Mouse (Mus musculus) large intestine, adult 2 months (tissue): ENCODE data around the gene Aldh1a1. TPM values are rescaled to one million over a fixed set of nuclear protein-coding genes. Genes with fewer than 3 reads are reported as not detected.

ENCODE experiments used
- DNase-seq: peaks from one replicate; pipeline ENCODE4 v3.0.0-alpha.2; 2012; ENCODE audit warnings: low read depth, low spot score
- WGBS: fragments of 180-500 bp; shearing (Covaris S2); methylation state at CpG from one replicate; pipeline ENCODE4 v1.1.7; 2018; 5-methylcytosine and 5-hydroxymethylcytosine counted together
- polyA plus RNA-seq: library from polyadenylated mRNA; depleted of rRNA; stranded (reverse); fragments of >200 nt; gene quantifications from 2 replicates; pipeline ENCODE4 v1.2.3, GENCODE M21; 2012

Gene Aldh1a1
- polyA plus RNA-seq, 1 experiment = 37.6 TPM

- peak; percentile 56 for DNase-seq
- 36% methylated on average over 3 of the region's 3 CpGs for WGBS
Measured at GRCm38 (mm10) chr19:20547025-20547424, 54.5 kb downstream of the Aldh1a1 start.

- DNase-seq = no peak
- 47% methylated on average over 1 of the region's 1 CpGs for WGBS
Measured at GRCm38 (mm10) chr19:20549409-20549808, 56.9 kb downstream of the Aldh1a1 start.

- no peak for DNase-seq
- 60% methylated on average over 1 of the region's 1 CpGs for WGBS
Measured at GRCm38 (mm10) chr19:20555365-20555764, 62.9 kb downstream of the Aldh1a1 start.

GRCm38 (mm10) chr19:20557211-20557610, 64.7 kb downstream of the Aldh1a1 start:
- 87% methylated on average over 4 of the region's 4 CpGs for WGBS
- no peak for DNase-seq

- 59% methylated on average over 3 of the region's 3 CpGs for WGBS
Measured at GRCm38 (mm10) chr19:20558069-20558468, 65.6 kb downstream of the Aldh1a1 start.

GRCm38 (mm10) chr19:20558544-20558943, 66.0 kb downstream of the Aldh1a1 start:
- DNase-seq = no peak

More at GRCm38 (mm10) chr19:20558069-20558468, 65.6 kb downstream of the Aldh1a1 start:
- no peak for DNase-seq

GRCm38 (mm10) chr19:20558952-20559351, 66.4 kb downstream of the Aldh1a1 start:
- 25% methylated on average over 3 of the region's 3 CpGs for WGBS
- DNase-seq = peak; percentile 74

- WGBS = 63% methylated on average over 2 of the region's 2 CpGs
- DNase-seq = no peak
Measured at GRCm38 (mm10) chr19:20559952-20560351, 67.4 kb downstream of the Aldh1a1 start.

GRCm38 (mm10) chr19:20562396-20562795, 69.9 kb downstream of the Aldh1a1 start:
- DNase-seq = no peak

GRCm38 (mm10) chr19:20566294-20566693, 73.8 kb downstream of the Aldh1a1 start:
- no peak for DNase-seq
- WGBS = 91% methylated on average over 4 of the region's 4 CpGs

GRCm38 (mm10) chr19:20567039-20567438, 74.5 kb downstream of the Aldh1a1 start:
- WGBS = 85% methylated on average over 2 of the region's 2 CpGs
- no peak for DNase-seq

GRCm38 (mm10) chr19:20576984-20577383, 84.5 kb downstream of the Aldh1a1 start:
- WGBS = 52% methylated on average over 3 of the region's 3 CpGs
- no peak for DNase-seq

GRCm38 (mm10) chr19:20577429-20577828, 84.9 kb downstream of the Aldh1a1 start:
- 75% methylated on average over 5 of the region's 5 CpGs for WGBS
- DNase-seq = no peak

GRCm38 (mm10) chr19:20599951-20600350, 107.4 kb downstream of the Aldh1a1 start:
- no peak for DNase-seq

GRCm38 (mm10) chr19:20601739-20602138, 109.2 kb downstream of the Aldh1a1 start:
- peak; percentile 60 for DNase-seq
- 26% methylated on average over 3 of the region's 3 CpGs for WGBS

GRCm38 (mm10) chr19:20603212-20603611, 110.7 kb downstream of the Aldh1a1 start:
- DNase-seq = no peak
- 70% methylated on average over 1 of the region's 1 CpGs for WGBS

GRCm38 (mm10) chr19:20603866-20604265, 111.4 kb downstream of the Aldh1a1 start:
- no peak for DNase-seq
- WGBS = 83% methylated on average over 2 of the region's 2 CpGs

- WGBS = 52% methylated on average over 3 of the region's 3 CpGs
- DNase-seq = no peak
Measured at GRCm38 (mm10) chr19:20614252-20614930, 121.9 kb downstream of the Aldh1a1 start.

GRCm38 (mm10) chr19:20622434-20622833, 129.9 kb downstream of the Aldh1a1 start:
- DNase-seq = no peak
- WGBS = 83% methylated on average over 2 of the region's 2 CpGs

- WGBS = 79% methylated on average over 10 of the region's 10 CpGs
- DNase-seq = no peak
Measured at GRCm38 (mm10) chr19:20623416-20623815, 130.9 kb downstream of the Aldh1a1 start.

GRCm38 (mm10) chr19:20631020-20631419, 138.5 kb downstream of the Aldh1a1 start:
- WGBS = 67% methylated on average over 1 of the region's 1 CpGs
- DNase-seq = no peak
